Mouse (Mus musculus): ENCODE measurements around the gene Cd248. TPM values are rescaled to one million over a fixed set of nuclear protein-coding genes. Genes with fewer than 3 reads are reported as not detected.
A peak's percentile ranks its signal among the peaks of the same experiment; 100 is the strongest.

Gene Cd248
- polyA plus RNA-seq, 1 experiment from 2014 or later: 41.1 TPM

DNA sequence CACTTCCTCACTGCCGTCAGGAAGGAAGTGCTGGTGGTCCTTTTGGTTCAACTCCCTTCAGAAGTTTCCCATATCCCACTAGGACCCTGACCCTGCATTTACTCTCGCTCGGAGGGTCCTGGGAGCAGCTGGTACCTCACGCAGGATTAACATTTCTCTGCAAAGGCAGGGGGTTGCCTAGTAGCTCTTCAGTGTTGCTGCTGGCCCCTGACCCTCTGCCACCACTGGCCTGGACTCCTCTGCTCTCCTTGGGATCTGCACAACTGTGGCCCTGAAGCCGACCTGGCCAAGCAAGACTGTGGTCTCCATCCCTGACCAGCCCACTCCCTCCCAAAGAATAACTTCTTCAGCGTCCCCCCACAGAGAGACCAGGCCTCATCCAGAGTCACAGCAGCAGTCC lies 18.6 kb upstream of the Cd248 start:
- ATAC-seq (ENCODE audit: insufficient number of reproducible peaks, low FRiP score, low TSS enrichment, low read depth): no peak
- H3K27me3 ChIP-seq (ENCODE audit: control insufficient read depth, insufficient read depth, low read length): peaks cover 33% of the 10 kb centered on the region

DNA sequence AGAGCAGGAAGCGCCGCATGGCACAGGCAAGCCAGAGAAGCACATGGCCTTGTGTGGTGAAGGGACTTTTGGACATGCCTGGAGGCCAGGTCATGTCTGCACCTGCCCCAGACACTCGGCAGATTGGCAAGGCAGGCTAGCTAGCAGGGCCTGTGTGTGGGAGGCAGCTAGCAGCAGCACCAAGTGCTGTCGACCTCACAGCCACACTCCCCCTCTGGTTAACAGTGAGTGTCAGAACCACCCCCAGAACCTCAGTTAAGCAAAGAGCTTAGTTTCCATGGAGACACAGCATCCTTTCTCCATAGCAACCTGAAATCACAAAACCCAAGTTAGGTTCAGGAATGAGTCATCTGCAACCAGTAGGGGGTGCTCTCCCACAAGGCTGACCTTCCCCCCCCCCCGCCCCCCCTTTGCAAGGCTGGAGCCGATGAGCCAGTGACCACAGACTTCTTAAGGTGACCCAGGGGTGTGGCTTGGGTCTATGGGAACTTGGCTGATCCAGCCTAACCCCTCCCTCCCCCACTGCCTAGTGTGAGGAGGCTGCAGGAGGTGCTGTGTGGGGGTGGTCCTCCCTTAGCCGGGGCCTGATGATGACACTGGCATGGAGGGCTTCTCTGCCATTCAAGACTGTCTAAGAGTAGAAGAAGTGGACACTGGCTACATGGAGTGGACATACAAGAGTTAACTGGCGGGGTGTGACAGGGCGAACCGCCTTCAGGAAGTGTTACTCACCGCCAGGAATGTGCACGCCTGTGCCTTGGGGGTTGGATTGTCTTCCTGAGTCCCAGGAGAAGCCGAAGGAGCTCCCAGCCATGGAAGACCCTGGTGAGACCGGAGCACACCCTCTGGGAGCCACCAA lies 17.6 kb upstream of the Cd248 start, which contains the start of gene Rin1:
TSS of gene Rin1 (plus strand) at position 435 of the 859 bp plus-strand sequence.
- H3K27me3 ChIP-seq (ENCODE audit: control insufficient read depth, insufficient read depth, low read length): peaks cover 33% of the 10 kb centered on the region
- ATAC-seq (ENCODE audit: insufficient number of reproducible peaks, low FRiP score, low TSS enrichment, low read depth): peak; percentile 36; the same call in 1 of the 2 replicates
- no peak within 1 kb of the TSS for H3K27ac ChIP-seq (replicated peaks; ENCODE audit: low read depth, low read length)
- DNase-seq (ENCODE audit: low spot score): peak; percentile 67
- peak within 1 kb of the TSS; percentile 3; the same call in 1 of the 2 replicates for H3K9ac ChIP-seq (ENCODE audit: low read length)
- peaks cover 16% of the 10 kb centered on the region for H3K4me1 ChIP-seq (ENCODE audit: control insufficient read depth, insufficient read depth, low read length)
- peaks cover 8% of the 10 kb centered on the region for H3K36me3 ChIP-seq (ENCODE audit: control insufficient read depth, insufficient read depth, low read length)
- peak within 1 kb of the TSS; percentile 33 for H3K4me2 ChIP-seq (ENCODE audit: low read depth, severe bottlenecking)
- 20% methylated on average over 12 of the region's 14 CpGs for WGBS
- peak within 1 kb of the TSS; percentile 22 for H3K4me3 ChIP-seq (ENCODE audit: low read depth, low read length)
- no peaks in the 10 kb centered on the region for H3K9me3 ChIP-seq (ENCODE audit: control insufficient read depth, low read length)

More for the DNA sequence above, 18.6 kb upstream of the Cd248 start:
- Histone ChIP-seq H3K36me3 (ENCODE audit: control insufficient read depth, insufficient read depth, low read length) (peaks cover 8% of the 10 kb centered on the region), H3K9ac (ENCODE audit: low read length) (no peak overlapping the region), H3K4me1 (ENCODE audit: control insufficient read depth, insufficient read depth, low read length) (peaks cover 16% of the 10 kb centered on the region), H3K4me3 (ENCODE audit: low read depth, low read length) (no peak overlapping the region), H3K9me3 (ENCODE audit: control insufficient read depth, low read length) (no peaks in the 10 kb centered on the region), H3K4me2 (ENCODE audit: low read depth, severe bottlenecking) (no peak overlapping the region), H3K27ac (replicated peaks; ENCODE audit: low read depth, low read length) (no peak overlapping the region)
- WGBS: 83% methylated on average over 6 of the region's 6 CpGs
- DNase-seq (ENCODE audit: low spot score): no peak

DNA sequence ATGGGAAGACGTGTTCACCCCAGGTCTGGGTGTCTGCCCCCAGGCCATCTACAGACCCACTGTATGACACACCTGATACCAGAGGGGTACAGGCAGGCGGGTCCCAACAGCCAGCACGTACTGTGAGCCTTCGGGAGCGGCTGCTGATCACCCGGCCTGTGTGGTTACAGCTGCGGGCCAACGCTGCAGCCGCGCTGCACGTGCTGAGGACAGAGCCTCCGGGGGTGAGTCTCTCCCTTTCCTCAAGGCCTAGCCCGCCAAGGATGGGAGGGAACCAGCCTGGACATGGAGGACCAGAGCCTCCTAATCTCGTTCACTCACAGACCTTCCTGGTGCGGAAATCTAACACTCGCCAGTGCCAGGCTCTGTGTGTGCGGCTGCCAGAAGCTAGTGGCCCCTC lies 16.8 kb upstream of the Cd248 start:
- Histone ChIP-seq H3K4me3 (ENCODE audit: low read depth, low read length) (peak overlapping the region; percentile 22), H3K4me2 (ENCODE audit: low read depth, severe bottlenecking) (peak overlapping the region; percentile 33), H3K27ac (replicated peaks; ENCODE audit: low read depth, low read length) (no peak overlapping the region), H3K4me1 (ENCODE audit: control insufficient read depth, insufficient read depth, low read length) (peaks cover 16% of the 10 kb centered on the region), H3K36me3 (ENCODE audit: control insufficient read depth, insufficient read depth, low read length) (peaks cover 8% of the 10 kb centered on the region), H3K9me3 (ENCODE audit: control insufficient read depth, low read length) (no peaks in the 10 kb centered on the region), H3K27me3 (ENCODE audit: control insufficient read depth, insufficient read depth, low read length) (peaks cover 33% of the 10 kb centered on the region), H3K9ac (ENCODE audit: low read length) (peak overlapping the region; percentile 3; the same call in 1 of the 2 replicates)
- DNase-seq (ENCODE audit: low spot score) (peak; percentile 54), ATAC-seq (ENCODE audit: insufficient number of reproducible peaks, low FRiP score, low TSS enrichment, low read depth) (no peak)
- 7% methylated on average over 17 of the region's 17 CpGs for WGBS

DNA sequence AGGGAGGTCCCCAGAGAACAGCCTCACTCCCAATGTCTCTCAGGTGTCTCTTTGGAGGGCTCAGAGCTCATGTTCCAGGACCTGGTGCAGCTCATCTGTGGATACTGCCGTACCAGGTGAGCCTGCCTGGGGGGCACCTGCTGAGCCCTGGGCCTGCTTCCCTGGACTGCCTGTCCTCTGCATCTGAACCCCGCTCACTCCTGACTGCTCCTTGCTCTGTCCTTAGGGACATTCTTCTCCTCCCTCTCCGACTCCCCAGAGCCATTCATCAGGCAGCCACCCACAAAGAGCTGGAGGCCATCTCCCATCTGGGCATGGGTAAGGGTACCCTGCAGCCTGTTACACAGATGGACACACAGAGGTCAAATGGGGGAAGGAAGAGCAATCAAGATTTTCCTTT lies 16.4 kb upstream of the Cd248 start:
- H3K9ac ChIP-seq (ENCODE audit: low read length): no peak overlapping the region
- H3K27me3 ChIP-seq (ENCODE audit: control insufficient read depth, insufficient read depth, low read length): peaks cover 33% of the 10 kb centered on the region
- DNase-seq (ENCODE audit: low spot score) (no peak), ATAC-seq (ENCODE audit: insufficient number of reproducible peaks, low FRiP score, low TSS enrichment, low read depth) (no peak)
- H3K9me3 ChIP-seq (ENCODE audit: control insufficient read depth, low read length): no peaks in the 10 kb centered on the region
- H3K4me2 ChIP-seq (ENCODE audit: low read depth, severe bottlenecking): peak overlapping the region; percentile 33
- H3K4me3 ChIP-seq (ENCODE audit: low read depth, low read length): no peak overlapping the region
- H3K4me1 ChIP-seq (ENCODE audit: control insufficient read depth, insufficient read depth, low read length): peaks cover 18% of the 10 kb centered on the region
- WGBS: 34% methylated on average over 3 of the region's 3 CpGs
- peaks cover 8% of the 10 kb centered on the region for H3K36me3 ChIP-seq (ENCODE audit: control insufficient read depth, insufficient read depth, low read length)
- H3K27ac ChIP-seq (replicated peaks; ENCODE audit: low read depth, low read length): no peak overlapping the region

DNA sequence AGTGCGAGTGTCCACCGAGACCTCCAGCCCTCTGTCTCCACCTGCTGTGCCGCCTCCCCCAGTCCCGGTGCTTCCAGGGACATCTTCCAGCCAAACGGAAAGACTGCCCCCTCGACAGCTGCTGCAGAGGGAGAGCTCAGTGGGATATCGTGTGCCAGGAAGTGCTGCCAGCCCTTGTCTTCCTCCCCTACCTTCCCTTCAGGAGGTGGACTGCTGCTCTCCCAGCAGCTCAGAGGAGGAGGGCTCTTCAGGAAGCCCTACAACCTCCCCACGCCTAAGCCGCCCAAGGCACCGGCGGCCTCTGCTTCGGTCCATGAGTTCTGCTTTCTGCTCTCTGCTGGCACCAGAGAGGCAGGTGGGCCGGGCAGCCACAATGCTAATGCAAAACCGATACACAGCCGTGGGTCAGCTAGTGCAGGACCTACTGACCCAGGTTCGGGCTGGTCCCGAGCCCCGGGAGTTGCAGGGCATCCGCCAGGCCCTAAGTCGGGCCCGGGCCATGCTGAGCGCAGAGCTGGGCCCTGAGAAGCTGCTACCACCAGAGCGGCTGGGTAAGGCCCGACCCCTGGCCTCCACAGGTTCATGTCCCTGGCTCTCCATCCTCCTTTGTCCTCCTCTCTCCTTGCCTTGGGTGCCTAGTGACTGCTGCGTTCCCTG lies 15.6 kb upstream of the Cd248 start:
- peaks cover 24% of the 10 kb centered on the region for H3K4me1 ChIP-seq (ENCODE audit: control insufficient read depth, insufficient read depth, low read length)
- H3K9me3 ChIP-seq (ENCODE audit: control insufficient read depth, low read length): no peaks in the 10 kb centered on the region
- ATAC-seq (ENCODE audit: insufficient number of reproducible peaks, low FRiP score, low TSS enrichment, low read depth) (no peak), DNase-seq (ENCODE audit: low spot score) (no peak)
- H3K36me3 ChIP-seq (ENCODE audit: control insufficient read depth, insufficient read depth, low read length): peaks cover 5% of the 10 kb centered on the region
- WGBS: 28% methylated on average over 25 of the region's 25 CpGs
- H3K4me3 ChIP-seq (ENCODE audit: low read depth, low read length): no peak overlapping the region
- H3K27me3 ChIP-seq (ENCODE audit: control insufficient read depth, insufficient read depth, low read length): peaks cover 33% of the 10 kb centered on the region
- no peak overlapping the region for H3K4me2 ChIP-seq (ENCODE audit: low read depth, severe bottlenecking)
- H3K27ac ChIP-seq (replicated peaks; ENCODE audit: low read depth, low read length): no peak overlapping the region
- H3K9ac ChIP-seq (ENCODE audit: low read length): no peak overlapping the region

DNA sequence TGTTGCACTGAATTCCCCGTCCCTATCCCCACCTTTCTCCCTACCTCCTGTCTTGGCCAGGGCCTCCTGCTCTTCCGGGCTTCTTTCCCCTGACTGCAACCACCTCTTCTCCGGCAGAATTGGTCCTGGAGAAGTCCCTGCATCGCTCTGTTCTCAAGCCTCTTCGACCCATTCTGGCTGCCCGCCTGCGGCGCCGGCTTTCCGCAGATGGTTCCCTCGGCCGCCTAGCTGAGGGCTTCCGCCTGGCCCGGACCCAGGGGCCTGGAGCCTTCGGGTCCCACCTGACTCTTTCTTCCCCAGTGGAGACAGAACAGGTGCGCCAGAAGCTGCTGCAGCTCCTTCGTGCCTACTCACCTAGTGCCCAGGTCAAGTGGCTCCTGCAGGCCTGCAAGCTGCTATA lies 15.0 kb upstream of the Cd248 start:
- Histone ChIP-seq H3K4me3 (ENCODE audit: low read depth, low read length) (no peak overlapping the region), H3K9ac (ENCODE audit: low read length) (no peak overlapping the region), H3K36me3 (ENCODE audit: control insufficient read depth, insufficient read depth, low read length) (peaks cover 5% of the 10 kb centered on the region), H3K27ac (replicated peaks; ENCODE audit: low read depth, low read length) (no peak overlapping the region), H3K4me1 (ENCODE audit: control insufficient read depth, insufficient read depth, low read length) (peaks cover 24% of the 10 kb centered on the region), H3K9me3 (ENCODE audit: control insufficient read depth, low read length) (no peaks in the 10 kb centered on the region), H3K27me3 (ENCODE audit: control insufficient read depth, insufficient read depth, low read length) (peaks cover 33% of the 10 kb centered on the region), H3K4me2 (ENCODE audit: low read depth, severe bottlenecking) (no peak overlapping the region)
- WGBS: 49% methylated on average over 17 of the region's 17 CpGs
- ATAC-seq (ENCODE audit: insufficient number of reproducible peaks, low FRiP score, low TSS enrichment, low read depth) (no peak), DNase-seq (ENCODE audit: low spot score) (no peak)

DNA sequence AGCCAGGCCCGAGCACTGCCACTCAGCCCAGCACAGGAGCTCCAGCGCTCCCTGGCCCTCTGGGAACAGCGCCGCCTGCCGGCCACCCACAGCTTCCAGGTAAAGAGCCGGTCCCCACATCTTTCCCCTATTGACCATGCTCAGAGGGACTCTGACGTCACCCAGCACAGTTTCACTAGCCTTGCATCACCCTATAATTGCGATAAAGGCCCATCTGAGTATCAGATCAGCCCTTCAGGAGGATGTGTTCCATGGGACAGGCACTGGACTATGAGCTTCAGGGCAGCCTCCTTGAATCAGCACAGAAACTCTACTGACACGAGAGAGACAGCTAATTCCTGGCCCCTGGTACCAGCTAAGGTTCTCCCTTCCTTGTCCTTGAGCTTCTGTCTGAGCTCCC lies 14.0 kb upstream of the Cd248 start:
- peaks cover 2% of the 10 kb centered on the region for H3K36me3 ChIP-seq (ENCODE audit: control insufficient read depth, insufficient read depth, low read length)
- no peak overlapping the region for H3K27ac ChIP-seq (replicated peaks; ENCODE audit: low read depth, low read length)
- peaks cover 33% of the 10 kb centered on the region for H3K27me3 ChIP-seq (ENCODE audit: control insufficient read depth, insufficient read depth, low read length)
- no peaks in the 10 kb centered on the region for H3K9me3 ChIP-seq (ENCODE audit: control insufficient read depth, low read length)
- H3K9ac ChIP-seq (ENCODE audit: low read length): no peak overlapping the region
- H3K4me2 ChIP-seq (ENCODE audit: low read depth, severe bottlenecking): no peak overlapping the region
- peak; percentile 83 for DNase-seq (ENCODE audit: low spot score)
- no peak for ATAC-seq (ENCODE audit: insufficient number of reproducible peaks, low FRiP score, low TSS enrichment, low read depth)
- H3K4me1 ChIP-seq (ENCODE audit: control insufficient read depth, insufficient read depth, low read length): peaks cover 32% of the 10 kb centered on the region
- no peak overlapping the region for H3K4me3 ChIP-seq (ENCODE audit: low read depth, low read length)
- 17% methylated on average over 9 of the region's 9 CpGs for WGBS

DNA sequence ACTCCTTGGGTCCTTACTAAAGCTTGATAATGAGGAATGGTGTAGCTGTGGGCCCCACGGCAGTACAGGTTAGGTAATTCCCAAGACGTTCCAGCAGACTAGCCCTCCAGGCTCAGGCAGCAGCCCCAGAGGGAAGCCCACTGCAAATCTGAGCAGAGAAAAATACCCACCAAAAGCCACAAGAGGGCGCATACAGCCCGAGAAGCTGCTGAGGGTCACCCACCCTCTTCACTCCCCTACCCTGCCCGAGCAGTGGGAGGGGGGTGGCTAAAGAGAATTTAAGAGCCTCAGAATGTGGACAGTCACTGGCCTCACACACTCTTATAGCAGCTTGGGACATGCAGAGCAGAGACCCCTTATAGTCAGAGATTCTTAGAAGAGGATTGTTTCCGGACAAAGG lies 11.6 kb upstream of the Cd248 start:
- WGBS: 9% methylated on average over 6 of the region's 6 CpGs
- ATAC-seq (ENCODE audit: insufficient number of reproducible peaks, low FRiP score, low TSS enrichment, low read depth): peak; percentile 58; the same call in 1 of the 2 replicates
- H3K9me3 ChIP-seq (ENCODE audit: control insufficient read depth, low read length): no peaks in the 10 kb centered on the region
- H3K36me3 ChIP-seq (ENCODE audit: control insufficient read depth, insufficient read depth, low read length): no peaks in the 10 kb centered on the region
- H3K27ac ChIP-seq (replicated peaks; ENCODE audit: low read depth, low read length): no peak overlapping the region
- H3K4me2 ChIP-seq (ENCODE audit: low read depth, severe bottlenecking): peak overlapping the region; percentile 12; the same call in 1 of the 2 replicates
- 0 out of 2 replicates have a peak overlapping the region, but pooled peaks have one; percentile 5 for H3K4me3 ChIP-seq (ENCODE audit: low read depth, low read length)
- H3K4me1 ChIP-seq (ENCODE audit: control insufficient read depth, insufficient read depth, low read length): peaks cover 40% of the 10 kb centered on the region
- peak; percentile 87 for DNase-seq (ENCODE audit: low spot score)
- peaks cover 27% of the 10 kb centered on the region for H3K27me3 ChIP-seq (ENCODE audit: control insufficient read depth, insufficient read depth, low read length)
- H3K9ac ChIP-seq (ENCODE audit: low read length): no peak overlapping the region
